Mouse (Mus musculus) E14TG2a.4 (cell line): ENCODE measurements at regions not wholly inside any gene's neighbourhood (a gene's known extent, or its start where the extent isn't known, plus 50 kb on each side); places are given as distances from the start of the nearest gene placed in this dataset.

Source experiments
- H3K27me3 ChIP-seq: 2 replicates; pipeline ENCODE4 v1.6.1; 2014; ENCODE audit warnings: low read length, control low read depth; ENCODE audit not compliant: insufficient read depth
- H3K36me3 ChIP-seq: 2 replicates; pipeline ENCODE4 v1.6.1; 2014; ENCODE audit warnings: low read length, control low read depth; ENCODE audit not compliant: insufficient read depth
- H3K4me1 ChIP-seq: replicated peaks from 2 replicates; pipeline ENCODE4 v1.6.1; 2014; ENCODE audit warnings: low read depth, low read length, control low read depth
- H3K4me3 ChIP-seq: replicated peaks from 2 replicates; pipeline ENCODE4 v1.5.1; 2014; ENCODE audit warnings: mild to moderate bottlenecking, low read length
- H3K9me3 ChIP-seq: 2 replicates; pipeline ENCODE4 v1.6.1; 2014; ENCODE audit warnings: low read length, control low read depth
- CTCF ChIP-seq: conservative IDR thresholded peaks from 2 replicates; pipeline ENCODE4 v1.5.1; 2014; ENCODE audit warnings: low read length
- NANOG ChIP-seq: IDR thresholded peaks from 2 replicates; pipeline ENCODE4 v1.6.1; 2014; ENCODE audit warnings: borderline replicate concordance, low read length, mixed read lengths
- POU5F1 ChIP-seq: IDR thresholded peaks from 2 replicates; pipeline ENCODE4 v1.6.1; 2014; ENCODE audit warnings: low read length, borderline replicate concordance

DNA sequence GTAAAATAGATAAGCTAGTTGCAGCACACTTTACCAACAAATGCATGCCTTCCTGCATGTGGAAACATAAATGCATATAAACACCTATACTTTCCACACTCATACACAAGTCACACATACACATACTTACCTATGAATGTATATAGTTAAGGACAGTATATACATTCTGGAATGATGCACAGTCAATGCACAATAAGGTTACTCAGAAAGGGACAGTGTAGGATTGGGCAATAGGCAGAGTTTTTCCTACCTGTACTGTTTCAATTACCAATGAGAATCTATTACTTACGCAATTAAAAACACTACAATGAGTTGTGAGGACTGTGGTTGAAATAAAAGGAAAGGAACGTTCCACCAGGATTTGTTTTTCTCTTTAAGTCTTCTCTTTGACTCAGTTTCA is 157.5 kb upstream of the Ankrd55 start:
- H3K27me3 ChIP-seq = peaks cover 13% of the 10 kb centered on the region; the same call in 1 of the 2 replicates

DNA sequence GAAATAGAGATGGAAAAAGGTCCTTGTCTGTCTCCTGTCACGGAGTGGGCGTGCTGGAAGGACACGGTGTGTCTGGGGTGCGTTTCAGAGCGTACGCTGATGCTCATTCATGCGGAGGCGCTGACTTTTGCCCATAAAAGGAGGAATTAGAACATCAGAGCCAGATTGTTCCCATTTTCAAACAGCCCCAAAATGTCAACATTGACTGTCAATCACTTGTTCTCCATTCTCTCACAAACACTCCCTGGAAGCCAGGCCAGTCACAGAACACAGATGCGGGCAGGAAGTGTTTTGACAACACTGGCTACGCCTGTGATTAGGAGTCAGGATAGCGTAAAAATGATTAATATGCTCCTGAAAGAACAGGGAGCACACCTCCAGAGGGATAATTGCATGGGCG is 157.1 kb upstream of the Ankrd55 start:
- Histone ChIP-seq H3K27me3 (peaks cover 13% of the 10 kb centered on the region; the same call in 1 of the 2 replicates), H3K4me1 (no peaks in the 10 kb centered on the region), H3K36me3 (no peaks in the 10 kb centered on the region), H3K4me3 (no peak overlapping the region), H3K9me3 (peaks cover 4% of the 10 kb centered on the region)
- TF ChIP-seq CTCF (no peak), POU5F1 (no peak), NANOG (no peak)

More for the DNA sequence above, 157.5 kb upstream of the Ankrd55 start:
- Histone ChIP-seq H3K4me3 (no peak overlapping the region), H3K9me3 (peaks cover under 1% of the 10 kb centered on the region), H3K36me3 (no peaks in the 10 kb centered on the region), H3K4me1 (no peaks in the 10 kb centered on the region)
- TF ChIP-seq POU5F1 = no peak

DNA sequence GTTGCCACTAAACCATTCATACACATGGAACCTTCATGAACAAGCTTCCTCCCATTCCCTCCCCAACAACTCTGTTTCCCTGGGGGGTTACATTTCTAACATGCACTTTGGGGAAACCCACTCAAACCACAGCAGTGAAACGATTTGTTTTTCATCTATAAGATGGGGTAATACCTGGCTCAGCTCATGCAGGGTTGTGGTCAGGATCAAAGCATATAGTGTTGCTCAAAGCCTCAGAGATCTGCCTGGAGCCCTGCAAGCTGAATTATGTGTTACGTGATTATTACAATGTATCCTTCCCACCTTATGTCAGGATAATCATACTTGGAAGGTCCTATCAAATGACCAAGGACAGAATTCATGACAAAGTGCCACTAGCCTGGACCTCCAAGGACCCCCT is 154.5 kb upstream of the Ankrd55 start:
- Histone ChIP-seq H3K4me3 (no peak overlapping the region), H3K9me3 (peaks cover 14% of the 10 kb centered on the region), H3K4me1 (no peaks in the 10 kb centered on the region), H3K27me3 (peaks cover 9% of the 10 kb centered on the region; the same call in 1 of the 2 replicates), H3K36me3 (no peaks in the 10 kb centered on the region)
- no peak for TF ChIP-seq NANOG
- no peak for TF ChIP-seq POU5F1
- TF ChIP-seq CTCF = no peak

DNA sequence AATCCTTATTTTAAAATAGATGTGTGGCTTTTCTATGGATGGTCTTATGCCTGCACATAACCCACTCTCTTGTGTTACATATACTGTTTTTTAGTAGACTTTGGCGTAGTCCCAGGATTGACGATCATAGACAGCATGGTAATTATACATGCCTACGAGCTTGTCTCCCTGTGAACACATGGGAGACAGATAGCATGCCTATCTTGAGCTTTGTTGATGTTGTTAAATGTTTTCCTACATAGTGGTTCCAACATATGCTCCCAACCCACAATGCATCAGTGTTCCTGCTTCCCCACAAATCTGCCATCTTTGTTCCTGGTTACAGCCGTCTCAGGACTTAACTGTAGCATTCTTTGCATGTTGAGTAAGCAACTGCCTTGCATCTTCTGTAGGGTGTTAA is 153.6 kb upstream of the Ankrd55 start:
- TF ChIP-seq POU5F1 (no peak), NANOG (no peak), CTCF (no peak)
- no peaks in the 10 kb centered on the region for H3K4me1 ChIP-seq
- no peaks in the 10 kb centered on the region for H3K36me3 ChIP-seq
- no peak overlapping the region for H3K4me3 ChIP-seq
- peaks cover 14% of the 10 kb centered on the region for H3K9me3 ChIP-seq
- H3K27me3 ChIP-seq = 0 out of 2 replicates have a peak, but pooled peaks cover 1% of the 10 kb centered on the region

DNA sequence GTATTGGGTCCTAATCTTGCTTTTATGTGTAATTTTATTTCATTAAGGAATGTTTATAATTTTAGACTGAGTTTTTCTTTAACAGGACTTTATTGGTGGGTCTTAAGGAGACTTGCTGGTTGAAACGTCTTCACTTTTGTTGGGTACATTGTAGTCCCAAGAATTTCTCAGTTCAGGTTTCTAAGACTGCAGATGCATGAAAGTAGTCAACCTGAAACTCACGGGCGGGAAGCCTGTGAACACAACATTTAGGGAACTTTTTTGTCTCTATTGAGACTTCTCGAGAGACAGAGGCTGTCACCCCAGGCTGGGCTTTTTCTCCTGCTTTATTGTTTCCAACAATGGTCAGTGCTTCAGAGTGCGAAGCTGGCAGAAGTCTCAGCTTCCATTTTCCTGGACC is 152.5 kb upstream of the Ankrd55 start:
- Histone ChIP-seq H3K9me3 (peaks cover 14% of the 10 kb centered on the region), H3K4me3 (no peak overlapping the region), H3K36me3 (no peaks in the 10 kb centered on the region), H3K27me3 (no peaks in the 10 kb centered on the region), H3K4me1 (no peaks in the 10 kb centered on the region)
- TF ChIP-seq NANOG = no peak
- no peak for TF ChIP-seq CTCF
- TF ChIP-seq POU5F1 = no peak

DNA sequence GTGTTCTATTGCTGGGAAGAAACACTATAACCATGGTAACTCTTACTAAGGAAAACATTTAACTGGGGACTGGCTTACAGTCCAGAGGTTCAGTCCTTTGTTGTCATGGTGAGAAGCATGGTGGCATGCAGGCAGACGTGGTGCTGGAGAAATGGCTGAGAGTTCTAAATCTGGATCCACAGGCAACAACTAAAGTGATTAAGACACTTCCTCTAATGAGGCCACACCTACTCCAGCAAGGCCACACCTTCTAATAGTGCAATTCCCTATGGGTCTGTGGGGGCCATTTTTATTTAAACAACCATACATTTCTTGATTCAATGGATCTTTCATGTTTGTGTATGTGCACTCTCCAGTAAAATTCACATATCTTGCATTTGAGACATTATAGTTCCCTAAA is 151.4 kb upstream of the Ankrd55 start:
- peaks cover 14% of the 10 kb centered on the region for H3K9me3 ChIP-seq
- TF ChIP-seq POU5F1 (no peak), NANOG (no peak), CTCF (no peak)
- peaks cover 3% of the 10 kb centered on the region; the same call in 1 of the 2 replicates for H3K27me3 ChIP-seq
- H3K36me3 ChIP-seq = no peaks in the 10 kb centered on the region
- no peaks in the 10 kb centered on the region for H3K4me1 ChIP-seq
- no peak overlapping the region for H3K4me3 ChIP-seq

DNA sequence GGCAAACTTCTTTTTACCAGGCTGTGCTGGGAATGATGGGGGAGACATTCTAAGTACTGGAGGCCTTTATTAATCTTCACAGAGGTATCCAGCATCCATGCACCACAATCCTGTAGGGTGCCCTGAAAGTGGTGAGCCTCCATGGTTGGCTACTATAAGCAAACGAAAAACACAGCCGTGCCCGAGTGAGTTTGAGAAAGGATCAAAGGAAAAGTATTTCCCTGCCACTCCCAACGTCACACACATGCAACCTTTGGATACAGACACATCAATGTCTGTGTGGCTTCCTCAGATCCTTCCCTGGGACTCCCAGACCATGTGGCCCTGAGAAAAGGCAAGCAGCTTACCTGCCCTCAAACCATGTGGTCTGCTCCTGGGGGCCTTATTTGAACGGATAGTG is 147.4 kb upstream of the Ankrd55 start:
- Histone ChIP-seq H3K27me3 (peaks cover 8% of the 10 kb centered on the region; the same call in 1 of the 2 replicates), H3K9me3 (peaks cover 12% of the 10 kb centered on the region), H3K4me3 (no peak overlapping the region), H3K4me1 (0 out of 2 replicates have a peak, but pooled peaks cover 4% of the 10 kb centered on the region), H3K36me3 (no peaks in the 10 kb centered on the region)
- TF ChIP-seq POU5F1 (no peak), CTCF (no peak), NANOG (no peak)

DNA sequence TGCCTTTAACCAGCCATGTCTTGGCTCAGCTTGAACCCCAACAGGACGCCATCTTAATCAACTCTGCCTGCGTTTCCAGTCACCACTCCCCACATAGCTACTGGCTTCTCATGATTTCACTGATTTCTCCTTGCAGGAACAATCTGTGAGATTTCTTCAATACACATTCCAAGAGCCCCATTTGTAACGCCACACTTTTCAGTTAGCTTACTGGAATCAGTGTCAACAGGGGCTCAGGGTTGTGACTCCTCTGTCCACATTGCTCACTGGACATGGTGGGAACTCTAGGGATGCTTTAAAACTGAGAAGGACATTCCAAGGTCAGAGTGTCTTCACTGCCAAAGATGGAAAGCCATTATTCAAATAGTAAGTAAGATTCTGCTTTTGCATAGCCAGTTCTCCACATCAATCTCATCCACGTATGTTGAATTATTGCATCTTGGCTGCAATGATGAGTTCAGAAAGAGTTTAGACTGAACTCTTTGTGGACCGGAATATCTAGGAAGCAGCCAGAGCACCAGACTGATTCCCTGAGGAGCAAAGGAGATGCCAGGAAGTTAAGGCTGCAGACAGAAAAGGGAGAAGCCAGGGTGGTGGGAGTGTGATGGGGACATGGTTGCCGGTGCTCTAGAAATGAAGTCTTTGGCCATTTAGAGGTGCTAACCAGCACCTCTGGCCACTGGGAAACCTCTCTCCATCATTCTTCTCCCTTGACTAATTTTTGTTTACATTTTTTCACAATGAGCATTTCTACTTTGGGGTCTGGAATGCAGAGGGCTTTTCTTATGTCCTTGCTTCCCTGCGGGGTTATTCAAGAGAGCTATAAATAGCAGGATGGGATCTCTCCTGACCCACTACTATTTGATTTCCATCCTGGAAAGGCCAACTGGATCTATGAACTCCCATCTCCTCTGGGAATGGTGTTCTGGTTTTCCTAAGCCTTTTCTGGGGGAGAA is 143.6 kb upstream of the Ankrd55 start:
- peaks cover 8% of the 10 kb centered on the region; the same call in 1 of the 2 replicates for H3K27me3 ChIP-seq
- H3K9me3 ChIP-seq = 0 out of 2 replicates have a peak, but pooled peaks cover 2% of the 10 kb centered on the region
- no peak overlapping the region for H3K4me3 ChIP-seq
- 0 out of 2 replicates have a peak, but pooled peaks cover 4% of the 10 kb centered on the region for H3K4me1 ChIP-seq
- TF ChIP-seq POU5F1 = no peak
- TF ChIP-seq CTCF = no peak
- TF ChIP-seq NANOG = no peak
- H3K36me3 ChIP-seq = no peaks in the 10 kb centered on the region
